In the genomic region with DNA sequence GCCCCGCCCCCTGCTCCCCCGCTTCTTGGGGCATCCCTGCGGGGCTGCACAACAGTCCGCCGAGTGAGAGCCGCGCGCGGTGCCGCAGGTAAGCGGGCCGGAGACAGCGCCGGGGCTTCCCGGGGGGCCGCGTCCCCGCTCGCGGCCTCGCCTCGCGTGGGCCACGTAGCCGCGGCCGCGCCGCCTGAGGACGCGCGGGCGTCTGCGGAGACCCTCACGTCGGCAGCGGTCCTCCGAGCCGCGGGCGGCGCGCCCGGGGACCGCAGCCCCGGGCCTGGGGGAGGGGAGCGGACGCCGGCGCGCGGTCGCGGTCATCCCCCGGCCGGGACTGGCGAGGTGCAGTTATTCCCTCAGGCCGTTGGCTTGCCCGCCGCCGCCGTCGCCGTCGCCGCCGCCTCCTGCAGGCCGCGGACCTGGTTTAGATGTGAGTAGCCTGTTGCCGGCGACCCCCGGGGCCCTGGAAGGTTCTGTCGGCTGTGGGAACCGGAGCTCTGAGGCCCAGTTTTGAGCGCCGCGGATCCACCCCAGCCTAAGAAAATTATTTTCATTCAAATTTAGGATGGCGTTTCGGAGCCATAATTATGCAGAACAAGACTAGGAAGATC, we compare ENCODE assay signal across 8 mouse cellular contexts. TPM values are rescaled to one million over a fixed set of nuclear protein-coding genes. Genes with fewer than 3 reads are reported as not detected.
DNase-seq lines count a peak whose midpoint lies in the region; ATAC-seq and TF ChIP-seq lines count a peak whose summit lies in the region.

No protein-coding gene starts in this region.

- H3K4me2 ChIP-seq in hindbrain, embryonic 12.5 days (replicated peaks) = peak overlapping the region; percentile 75
- H3K4me2 ChIP-seq in liver, embryonic 16.5 days (ENCODE audit: low read depth, low read length) = peak overlapping the region; percentile 97
- H3K4me2 ChIP-seq in stomach, postnatal 0 days (replicated peaks; ENCODE audit: low read depth) = peak overlapping the region; percentile 75

- TF ChIP-seq CTCF in G1E (IDR thresholded peaks at IDR 0.05; ENCODE audit: low read depth, low read length) = no peak
- no peak for TF ChIP-seq CTCF in brain, embryonic 14.5 days (IDR thresholded peaks at IDR 0.05; ENCODE audit: borderline replicate concordance, extremely low read depth, insufficient read depth, insufficient read length)
- TF ChIP-seq CTCF in stomach, postnatal 0 days (IDR thresholded peaks at IDR 0.05; ENCODE audit: low read depth) = no peak

- no peak for ATAC-seq in G1E (ENCODE audit: extremely low read depth, insufficient number of reproducible peaks, low FRiP score, poor library complexity, severe bottlenecking)
- ATAC-seq in hindbrain, embryonic 12.5 days (ENCODE audit: low FRiP score) = no peak
- ATAC-seq in liver, embryonic 16.5 days (ENCODE audit: low read depth) = no peak; the same call in 1 of the 2 replicates
- ATAC-seq in stomach, postnatal 0 days (ENCODE audit: low FRiP score, low TSS enrichment) = no peak; the same call in none of the 2 replicates

- H3K4me3 ChIP-seq in G1E (ENCODE audit: low read depth, low read length) = peak overlapping the region; percentile 93
- peak overlapping the region; percentile 93 for H3K4me3 ChIP-seq in hindbrain, embryonic 12.5 days
- H3K4me3 ChIP-seq in liver, embryonic 16.5 days (ENCODE audit: low read depth, low read length) = peak overlapping the region; percentile 88
- peak overlapping the region; percentile 88 for H3K4me3 ChIP-seq in stomach, postnatal 0 days (ENCODE audit: low read depth, low read length)

- no peak for TF ChIP-seq EP300 in stomach, postnatal 0 days (optimal IDR thresholded peaks at IDR 0.05)

- H3K9me3 ChIP-seq in G1E (replicated peaks) = no peaks in the 10 kb centered on the region
- H3K9me3 ChIP-seq in hindbrain, embryonic 12.5 days (replicated peaks) = no peaks in the 10 kb centered on the region
- H3K9me3 ChIP-seq in liver, embryonic 16.5 days (replicated peaks; ENCODE audit: control insufficient read depth, low read length) = no peaks in the 10 kb centered on the region
- no peaks in the 10 kb centered on the region for H3K9me3 ChIP-seq in stomach, postnatal 0 days (ENCODE audit: control insufficient read depth, low read length)

- no peak for TF ChIP-seq POLR2A in brain, embryonic 14.5 days (IDR thresholded peaks at IDR 0.05; ENCODE audit: borderline replicate concordance, extremely low read depth, insufficient read depth, insufficient read length, poor library complexity, severe bottlenecking)

- H3K36me3 ChIP-seq in G1E (replicated peaks) = peaks cover 7% of the 10 kb centered on the region
- no peaks in the 10 kb centered on the region for H3K36me3 ChIP-seq in hindbrain, embryonic 12.5 days
- no peaks in the 10 kb centered on the region for H3K36me3 ChIP-seq in liver, embryonic 16.5 days (ENCODE audit: control insufficient read depth, insufficient read depth)
- no peaks in the 10 kb centered on the region for H3K36me3 ChIP-seq in stomach, postnatal 0 days (ENCODE audit: control insufficient read depth, insufficient read depth, low read length)

- peaks cover 63% of the 10 kb centered on the region for H3K4me1 ChIP-seq in G1E (ENCODE audit: insufficient read depth, low read depth, low read length)
- peaks cover 23% of the 10 kb centered on the region for H3K4me1 ChIP-seq in hindbrain, embryonic 12.5 days
- peaks cover 46% of the 10 kb centered on the region for H3K4me1 ChIP-seq in liver, embryonic 16.5 days (ENCODE audit: control insufficient read depth, low read depth, low read length)
- H3K4me1 ChIP-seq in stomach, postnatal 0 days (replicated peaks; ENCODE audit: control insufficient read depth, insufficient read depth) = no peaks in the 10 kb centered on the region

- peak overlapping the region; percentile 93 for H3K9ac ChIP-seq in hindbrain, embryonic 12.5 days
- peak overlapping the region; percentile 97 for H3K9ac ChIP-seq in liver, embryonic 16.5 days (ENCODE audit: low read depth, low read length)
- peak overlapping the region; percentile 93 for H3K9ac ChIP-seq in stomach, postnatal 0 days (ENCODE audit: low read length)

- H3K27ac ChIP-seq in hindbrain, embryonic 12.5 days = peak overlapping the region; percentile 92
- H3K27ac ChIP-seq in liver, embryonic 16.5 days (ENCODE audit: low read length) = peak overlapping the region; percentile 87
- peak overlapping the region; percentile 89 for H3K27ac ChIP-seq in stomach, postnatal 0 days (replicated peaks)

- DNase-seq in left cerebral cortex, postnatal 4 days = peak; percentile 51
- no peak for DNase-seq in left cerebral cortex, adult 11 months (ENCODE audit: low spot score)
- DNase-seq in G1E (ENCODE audit: low spot score) = peak; percentile 47
- peak; percentile 63 for DNase-seq in brain, embryonic 14.5 days (ENCODE audit: low read depth)
- peak; percentile 52 for DNase-seq in stomach, postnatal 0 days (ENCODE audit: low spot score)
- no peak for DNase-seq in cerebellum, postnatal 10 days

- H3K27me3 ChIP-seq in G1E (ENCODE audit: insufficient read depth, low read length) = no peaks in the 10 kb centered on the region
- 0 out of 2 replicates have a peak, but pooled peaks cover 3% of the 10 kb centered on the region for H3K27me3 ChIP-seq in hindbrain, embryonic 12.5 days
- no peaks in the 10 kb centered on the region for H3K27me3 ChIP-seq in liver, embryonic 16.5 days (ENCODE audit: control insufficient read depth, insufficient read depth, low read depth, low read length)
- no peaks in the 10 kb centered on the region for H3K27me3 ChIP-seq in stomach, postnatal 0 days (ENCODE audit: control insufficient read depth, insufficient read depth, low read length)

- WGBS in hindbrain, embryonic 12.5 days = under 1% methylated on average over 58 of the region's 79 CpGs
- WGBS in liver, embryonic 16.5 days (ENCODE audit: insufficient replicate concordance) = under 1% methylated on average over 58 of the region's 79 CpGs
- WGBS in stomach, postnatal 0 days = 1% methylated on average over 53 of the region's 79 CpGs

- intact Hi-C loops in left cerebral cortex, postnatal 4 days (cut with DNase I) = loop anchor here (10.0 kb wide), 1 partner anchor 179 kb away; a partner anchor contains a TSS

RNA-seq across cellular contexts. Expression of a gene that starts 1.4 kb away (rescaled TPM):
- 10 to 100 TPM; 68.6 to 71.5 TPM for total RNA-seq in left cerebral cortex, postnatal 4 days (2021)
- total RNA-seq in G1E (2014; fragmentation: Nextera tagmentation) (112 and 169 TPM in 2 replicates), G1E (2017) (147 and 155 TPM in 2 replicates)
- 37.3 and 44.3 TPM in 2 replicates for polyA plus RNA-seq in G1E (2012)
- polyA plus RNA-seq in brain, embryonic 14.5 days (2012; rRNA removed) = 20.4 and 34.5 TPM in 2 replicates
- 42.8 and 43.1 TPM in 2 replicates for polyA plus RNA-seq in hindbrain, embryonic 12.5 days (2016; fragmentation: Nextera tagmentation; extraction: Ambion mirVana)
- polyA plus RNA-seq in liver, embryonic 16.5 days (2015; fragmentation: Nextera tagmentation; extraction: Ambion mirVana) = 46.8 and 51.5 TPM in 2 replicates
- 21.3 and 22.6 TPM in 2 replicates for polyA plus RNA-seq in stomach, postnatal 0 days (2015; fragmentation: Nextera tagmentation; extraction: Ambion mirVana)

Comparison
In these comparisons a context has a peak if more than half of its experiments do, and no peak if none do; other contexts are left out.
1. DNase-seq: peak in left cerebral cortex, postnatal 4 days (single experiment), G1E (single experiment), brain, embryonic 14.5 days (single experiment) and stomach, postnatal 0 days (single experiment); none in left cerebral cortex, adult 11 months (single experiment) and cerebellum, postnatal 10 days (0 of 2).
2. Peak in every context shown above with its lines, with median percentiles within 50 percentile points of each other: H3K4me3 ChIP-seq, H3K27ac ChIP-seq, H3K4me2 ChIP-seq and H3K9ac ChIP-seq.